Mouse (Mus musculus) heart, embryonic 14.5 days (tissue): ENCODE measurements around the gene Gm21704. TPM values are rescaled to one million over a fixed set of nuclear protein-coding genes. Genes with fewer than 3 reads are reported as not detected.
"Not testable (repeated sequence)": the region's sequence is repeated elsewhere in the genome, so short reads cannot be mapped to it uniquely, and the experiment has no call there.

Source experiments
- ATAC-seq: fragments of 200-750 bp; cut with Nextera tagmentation; 2 replicates; pipeline ENCODE4 v1.8.0; 2017; ENCODE audit warnings: low read depth, moderate TSS enrichment; ENCODE audit not compliant: insufficient number of reproducible peaks, insufficient read depth, low FRiP score
- H3K27ac ChIP-seq, 2 experiments: fragments of 200-500 bp in 1 of 2; fragments of 300-500 bp in 1 of 2; sonication (generic) in 1 of 2; replicated peaks in 1 of 2; 2 replicates each; pipeline ENCODE4 v1.5.1; 2012 to 2014; ENCODE audit warnings: low read depth in 2 of 2, low read length in 2 of 2, control low read depth in 1 of 2, mild to moderate bottlenecking in 1 of 2, mixed read lengths in 1 of 2; ENCODE audit not compliant: control insufficient read depth in 1 of 2, insufficient read depth in 1 of 2
- H3K27me3 ChIP-seq: fragments of 300-500 bp; sonication (generic); 2 replicates; pipeline ENCODE4 v1.6.1; 2014; ENCODE audit warnings: mild to moderate bottlenecking, low read length, control low read depth; ENCODE audit not compliant: control insufficient read depth, insufficient read depth
- H3K36me3 ChIP-seq: fragments of 300-500 bp; sonication (generic); 2 replicates; pipeline ENCODE4 v1.6.1; 2014; ENCODE audit warnings: mild to moderate bottlenecking, control low read depth, low read length, mixed read lengths; ENCODE audit not compliant: control insufficient read depth, insufficient read depth
- H3K4me1 ChIP-seq, 2 experiments: fragments of 200-500 bp in 1 of 2; fragments of 300-500 bp in 1 of 2; sonication (generic) in 1 of 2; 2 replicates each; pipeline ENCODE4 v1.6.1; 2012 to 2014; ENCODE audit warnings: low read length in 2 of 2, control low read depth in 1 of 2, mixed read lengths in 1 of 2; ENCODE audit not compliant: control insufficient read depth in 2 of 2, insufficient read depth in 2 of 2
- H3K4me2 ChIP-seq: fragments of 300-500 bp; sonication (generic); 2 replicates; pipeline ENCODE4 v1.6.1; 2014; ENCODE audit warnings: mild to moderate bottlenecking, low read length
- H3K4me3 ChIP-seq, 2 experiments: fragments of 200-500 bp in 1 of 2; fragments of 300-500 bp in 1 of 2; sonication (generic) in 1 of 2; 2 replicates each; pipeline ENCODE4 v1.5.1; 2012 to 2014; ENCODE audit warnings: low read length in 2 of 2, mild to moderate bottlenecking in 2 of 2, control low read depth in 1 of 2, low read depth in 1 of 2, moderate library complexity in 1 of 2; ENCODE audit not compliant: control insufficient read depth in 1 of 2, insufficient read depth in 1 of 2
- H3K9ac ChIP-seq: fragments of 300-500 bp; sonication (generic); 2 replicates; pipeline ENCODE4 v1.6.1; 2014; ENCODE audit warnings: mild to moderate bottlenecking, low read length
- H3K9me3 ChIP-seq: fragments of 300-500 bp; sonication (generic); 2 replicates; pipeline ENCODE4 v1.6.1; 2016; ENCODE audit warnings: low read length, control low read depth; ENCODE audit not compliant: control insufficient read depth
- WGBS: fragments of 180-500 bp; shearing (Covaris S2); extraction: QIAGEN DNeasy Blood & Tissue Kit; methylation state at CpG from one replicate; pipeline ENCODE4 v1.1.7; 2014; 5-methylcytosine and 5-hydroxymethylcytosine counted together
- polyA plus RNA-seq: library from polyadenylated mRNA; unstranded; fragments of >200 nt; fragmentation: Nextera tagmentation; extraction: Ambion mirVana; gene quantifications from 2 replicates; pipeline ENCODE4 v1.2.1, GENCODE M21; 2014

The Gm21704 gene
- not detected in 2 replicates for polyA plus RNA-seq

DNA sequence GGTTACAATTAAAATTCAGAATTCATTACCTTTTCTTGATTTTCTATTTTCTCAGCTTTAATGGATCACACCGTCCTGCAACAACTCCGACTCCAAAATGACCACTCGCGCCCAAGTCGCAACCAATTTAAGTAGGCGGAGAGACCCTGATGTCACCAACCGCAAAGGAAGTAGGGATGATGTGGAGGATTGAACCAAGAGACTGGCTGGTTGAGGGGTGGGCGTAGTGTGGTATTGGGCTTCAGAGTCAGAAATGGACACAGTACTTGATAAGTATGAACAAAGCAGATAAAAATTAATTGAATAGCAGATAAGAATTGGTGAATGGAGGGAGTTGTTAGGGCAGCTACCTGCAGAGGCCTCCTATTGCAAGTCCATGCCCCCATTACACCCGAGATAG, at the start of gene Gm21704, which contains the start of gene Gm21708:
TSS of gene Gm21704 (minus strand) at position 101 of the 400 bp plus-strand sequence.
TSS of gene Gm21708 (minus strand) at position 101 of the 400 bp plus-strand sequence.
- H3K4me3 ChIP-seq, H3K9ac ChIP-seq, H3K27ac ChIP-seq, H3K9me3 ChIP-seq, ATAC-seq, H3K4me1 ChIP-seq, H3K27me3 ChIP-seq, H3K4me2 ChIP-seq, H3K36me3 ChIP-seq: not testable (repeated sequence)
- no CpG with 5 or more reads among the region's 9 CpGs for WGBS

DNA sequence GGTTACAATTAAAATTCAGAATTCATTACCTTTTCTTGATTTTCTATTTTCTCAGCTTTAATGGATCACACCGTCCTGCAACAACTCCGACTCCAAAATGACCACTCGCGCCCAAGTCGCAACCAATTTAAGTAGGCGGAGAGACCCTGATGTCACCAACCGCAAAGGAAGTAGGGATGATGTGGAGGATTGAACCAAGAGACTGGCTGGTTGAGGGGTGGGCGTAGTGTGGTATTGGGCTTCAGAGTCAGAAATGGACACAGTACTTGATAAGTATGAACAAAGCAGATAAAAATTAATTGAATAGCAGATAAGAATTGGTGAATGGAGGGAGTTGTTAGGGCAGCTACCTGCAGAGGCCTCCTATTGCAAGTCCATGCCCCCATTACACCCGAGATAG, 64.7 kb downstream of the Gm21704 start, which contains the start of gene Gm21693:
TSS of gene Gm21693 (minus strand) at position 101 of the 400 bp plus-strand sequence.
- WGBS: no CpG with 5 or more reads among the region's 9 CpGs
- not testable (repeated sequence) for H3K9ac ChIP-seq, ATAC-seq, H3K4me2 ChIP-seq, H3K9me3 ChIP-seq, H3K4me3 ChIP-seq, H3K4me1 ChIP-seq, H3K27me3 ChIP-seq, H3K36me3 ChIP-seq, H3K27ac ChIP-seq

DNA sequence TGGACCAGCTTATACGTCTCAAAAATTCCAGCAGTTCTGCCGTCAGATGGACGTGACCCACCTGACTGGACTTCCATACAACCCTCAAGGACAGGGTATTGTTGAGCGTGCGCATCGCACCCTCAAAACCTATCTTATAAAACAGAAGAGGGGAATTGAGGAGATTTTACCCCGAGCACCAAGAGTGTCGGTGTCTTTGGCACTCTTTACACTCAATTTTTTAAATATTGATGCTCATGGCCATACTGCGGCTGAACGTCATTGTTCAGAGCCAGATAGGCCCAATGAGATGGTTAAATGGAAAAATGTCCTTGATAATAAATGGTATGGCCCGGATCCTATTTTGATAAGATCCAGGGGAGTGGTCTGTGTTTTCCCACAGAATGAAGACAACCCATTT, 69.3 kb downstream of the Gm21704 start:
- not testable (repeated sequence) for H3K4me2 ChIP-seq, H3K4me3 ChIP-seq, H3K9ac ChIP-seq, ATAC-seq, H3K27me3 ChIP-seq, H3K27ac ChIP-seq, H3K36me3 ChIP-seq, H3K4me1 ChIP-seq, H3K9me3 ChIP-seq
- no CpG with 5 or more reads among the region's 11 CpGs for WGBS

Other genes with a start within 250 kb of the Gm21704 start
- not detected in 2 replicates for gene Gm21677, start 103.7 kb downstream of the Gm21704 start, polyA plus RNA-seq
- not detected in 2 replicates for gene Gm21693, start 64.8 kb downstream of the Gm21704 start, polyA plus RNA-seq
- gene Gm21708, start within 50 bp of the Gm21704 start, polyA plus RNA-seq: not detected in 2 replicates